Mouse (Mus musculus) megakaryocyte, embryonic 14.5 days (primary cell): ENCODE measurements around the gene Arhgef25. TPM values are rescaled to one million over a fixed set of nuclear protein-coding genes. Genes with fewer than 3 reads are reported as not detected.
"Not testable (repeated sequence)": the region's sequence is repeated elsewhere in the genome, so short reads cannot be mapped to it uniquely, and the experiment has no call there.

ENCODE experiments used
- H3K27me3 ChIP-seq: replicated peaks from 2 replicates; pipeline ENCODE3; 2012; ENCODE audit warnings: inconsistent platforms
- H3K36me3 ChIP-seq: replicated peaks from 2 replicates; pipeline ENCODE3; 2012; ENCODE audit warnings: low read length, inconsistent platforms, mixed read lengths
- H3K4me1 ChIP-seq: 2 replicates; pipeline ENCODE4 v1.6.1; 2012; ENCODE audit warnings: inconsistent platforms
- H3K4me3 ChIP-seq: replicated peaks from 2 replicates; pipeline ENCODE3; 2012; ENCODE audit warnings: moderate library complexity, mild to moderate bottlenecking, inconsistent platforms
- H3K9me3 ChIP-seq: 2 replicates; pipeline ENCODE4 v1.6.1; 2012; ENCODE audit warnings: inconsistent platforms
- FLI1 ChIP-seq: IDR thresholded peaks from 2 replicates; pipeline ENCODE4 v1.6.1; 2012; ENCODE audit warnings: low read length, inconsistent platforms, mixed read lengths
- GATA1 ChIP-seq: IDR thresholded peaks from 3 replicates; pipeline ENCODE4 v1.6.1; 2012; ENCODE audit warnings: mixed read lengths, low read length, inconsistent platforms, borderline replicate concordance
- polyA plus RNA-seq: library from polyadenylated mRNA; stranded (reverse); fragments of >175 nt; gene quantifications from 2 replicates; pipeline ENCODE4 v1.2.3, GENCODE M21; 2012; ENCODE audit warnings: low replicate concordance; ENCODE audit not compliant: insufficient read depth

The Arhgef25 gene
- polyA plus RNA-seq, 1 experiment: not detected

GRCm38 (mm10) chr10:127156511-127156910 is 33.4 kb downstream of the Arhgef25 start:
- H3K27me3 ChIP-seq: peaks cover 2% of the 10 kb centered on the region
- no peaks in the 10 kb centered on the region for H3K36me3 ChIP-seq
- 0 out of 2 replicates have a peak, but pooled peaks cover 4% of the 10 kb centered on the region for H3K9me3 ChIP-seq
- TF ChIP-seq FLI1 (no peak), GATA1 (no peak)
- H3K4me1 ChIP-seq: no peaks in the 10 kb centered on the region
- no peak overlapping the region for H3K4me3 ChIP-seq

GRCm38 (mm10) chr10:127156089-127156488 is 33.8 kb downstream of the Arhgef25 start:
- H3K9me3 ChIP-seq: 0 out of 2 replicates have a peak, but pooled peaks cover 4% of the 10 kb centered on the region
- TF ChIP-seq GATA1 (no peak), FLI1 (no peak)
- no peak overlapping the region for H3K4me3 ChIP-seq
- H3K4me1 ChIP-seq: peaks cover 3% of the 10 kb centered on the region
- peaks cover 2% of the 10 kb centered on the region for H3K27me3 ChIP-seq
- no peaks in the 10 kb centered on the region for H3K36me3 ChIP-seq

- peaks cover 18% of the 10 kb centered on the region for H3K4me1 ChIP-seq
- no peak overlapping the region for H3K4me3 ChIP-seq
- 0 out of 2 replicates have a peak, but pooled peaks cover 4% of the 10 kb centered on the region for H3K9me3 ChIP-seq
- peaks cover 2% of the 10 kb centered on the region for H3K27me3 ChIP-seq
- H3K36me3 ChIP-seq: no peaks in the 10 kb centered on the region
- TF ChIP-seq GATA1 (no peak), FLI1 (no peak)
These were observed 35.2 kb downstream of the Arhgef25 start for GRCm38 (mm10) chr10:127154652-127155051.

- H3K27me3 ChIP-seq: peaks cover 2% of the 10 kb centered on the region
- H3K36me3 ChIP-seq: no peaks in the 10 kb centered on the region
- H3K9me3 ChIP-seq: 0 out of 2 replicates have a peak, but pooled peaks cover 4% of the 10 kb centered on the region
- TF ChIP-seq GATA1: no peak
- no peak for TF ChIP-seq FLI1
- peaks cover 19% of the 10 kb centered on the region for H3K4me1 ChIP-seq
- H3K4me3 ChIP-seq: no peak overlapping the region
These were observed 35.6 kb downstream of the Arhgef25 start for GRCm38 (mm10) chr10:127154241-127154640.

- Histone ChIP-seq H3K27me3 (peaks cover 2% of the 10 kb centered on the region), H3K4me1 (peaks cover 19% of the 10 kb centered on the region), H3K9me3 (0 out of 2 replicates have a peak, but pooled peaks cover 4% of the 10 kb centered on the region), H3K36me3 (no peaks in the 10 kb centered on the region), H3K4me3 (no peak overlapping the region)
- TF ChIP-seq FLI1: no peak
- no peak for TF ChIP-seq GATA1
These were observed 36.6 kb downstream of the Arhgef25 start for GRCm38 (mm10) chr10:127153323-127153722.

GRCm38 (mm10) chr10:127152556-127152955 is 37.3 kb downstream of the Arhgef25 start:
- H3K27me3 ChIP-seq, H3K36me3 ChIP-seq, H3K9me3 ChIP-seq, H3K4me3 ChIP-seq: not testable (repeated sequence)
- H3K4me1 ChIP-seq: peaks cover 19% of the 10 kb centered on the region

- H3K9me3 ChIP-seq, H3K4me3 ChIP-seq, H3K27me3 ChIP-seq, H3K36me3 ChIP-seq: not testable (repeated sequence)
- peaks cover 22% of the 10 kb centered on the region for H3K4me1 ChIP-seq
These were observed 38.6 kb downstream of the Arhgef25 start for GRCm38 (mm10) chr10:127151233-127151632.

- H3K27me3 ChIP-seq: peaks cover 4% of the 10 kb centered on the region
- peak overlapping the region; percentile 68 for H3K4me3 ChIP-seq
- H3K9me3 ChIP-seq: 0 out of 2 replicates have a peak, but pooled peaks cover 4% of the 10 kb centered on the region
- no peaks in the 10 kb centered on the region for H3K36me3 ChIP-seq
- H3K4me1 ChIP-seq: peaks cover 22% of the 10 kb centered on the region
- TF ChIP-seq GATA1: no peak
- TF ChIP-seq FLI1: no peak
These were observed 39.4 kb downstream of the Arhgef25 start for GRCm38 (mm10) chr10:127150471-127150872.

- Histone ChIP-seq H3K4me1 (peaks cover 22% of the 10 kb centered on the region), H3K9me3 (peaks cover 8% of the 10 kb centered on the region; the same call in 1 of the 2 replicates), H3K27me3 (peaks cover 4% of the 10 kb centered on the region), H3K36me3 (no peaks in the 10 kb centered on the region), H3K4me3 (no peak overlapping the region)
- TF ChIP-seq FLI1 (no peak), GATA1 (no peak)
These were observed 42.7 kb downstream of the Arhgef25 start for GRCm38 (mm10) chr10:127147135-127147534.

GRCm38 (mm10) chr10:127145303-127145702 is 44.6 kb downstream of the Arhgef25 start:
- H3K4me3 ChIP-seq: no peak overlapping the region
- H3K27me3 ChIP-seq: peaks cover 12% of the 10 kb centered on the region
- no peaks in the 10 kb centered on the region for H3K36me3 ChIP-seq
- TF ChIP-seq FLI1 (no peak), GATA1 (no peak)
- H3K4me1 ChIP-seq: peaks cover 18% of the 10 kb centered on the region
- H3K9me3 ChIP-seq: peaks cover 8% of the 10 kb centered on the region; the same call in 1 of the 2 replicates

- TF ChIP-seq GATA1 (no peak), FLI1 (no peak)
- Histone ChIP-seq H3K4me3 (no peak overlapping the region), H3K9me3 (peaks cover 8% of the 10 kb centered on the region; the same call in 1 of the 2 replicates), H3K27me3 (peaks cover 12% of the 10 kb centered on the region), H3K4me1 (peaks cover 10% of the 10 kb centered on the region), H3K36me3 (no peaks in the 10 kb centered on the region)
These were observed 45.3 kb downstream of the Arhgef25 start for GRCm38 (mm10) chr10:127144536-127144935.
